Mouse (Mus musculus) erythroblast, embryonic 14.5 days (primary cell): ENCODE results near the gene Trim67. TPM values are rescaled to one million over a fixed set of nuclear protein-coding genes. Genes with fewer than 3 reads are reported as not detected.

Source experiments
- H3K27me3 ChIP-seq: 2 replicates; pipeline ENCODE4 v1.6.1; 2012; ENCODE audit warnings: inconsistent platforms; ENCODE audit not compliant: control insufficient read depth
- H3K36me3 ChIP-seq: 2 replicates; pipeline ENCODE4 v1.6.1; 2012; ENCODE audit warnings: mild to moderate bottlenecking, inconsistent platforms; ENCODE audit not compliant: control insufficient read depth
- H3K4me1 ChIP-seq: 2 replicates; pipeline ENCODE4 v1.6.1; 2012; ENCODE audit warnings: inconsistent platforms; ENCODE audit not compliant: control insufficient read depth
- H3K4me3 ChIP-seq: replicated peaks from 2 replicates; pipeline ENCODE3; 2012; ENCODE audit warnings: moderate library complexity, mild to moderate bottlenecking, inconsistent platforms
- H3K9me3 ChIP-seq: 2 replicates; pipeline ENCODE4 v1.6.1; 2012; ENCODE audit warnings: low read length, inconsistent platforms, mixed read lengths; ENCODE audit not compliant: control insufficient read depth
- GATA1 ChIP-seq: IDR thresholded peaks from 2 replicates; pipeline ENCODE4 v1.6.1; 2012; ENCODE audit warnings: low read length, inconsistent platforms, mixed read lengths
- TAL1 ChIP-seq: IDR thresholded peaks from 3 replicates; pipeline ENCODE4 v1.6.1; 2012; ENCODE audit warnings: low read length, inconsistent platforms, mixed read lengths
- polyA plus RNA-seq: library from polyadenylated mRNA; stranded (reverse); fragments of >175 nt; gene quantifications from 2 replicates; pipeline ENCODE4 v1.2.3, GENCODE M21; 2012

The Trim67 gene
- polyA plus RNA-seq, 1 experiment: not detected

DNA sequence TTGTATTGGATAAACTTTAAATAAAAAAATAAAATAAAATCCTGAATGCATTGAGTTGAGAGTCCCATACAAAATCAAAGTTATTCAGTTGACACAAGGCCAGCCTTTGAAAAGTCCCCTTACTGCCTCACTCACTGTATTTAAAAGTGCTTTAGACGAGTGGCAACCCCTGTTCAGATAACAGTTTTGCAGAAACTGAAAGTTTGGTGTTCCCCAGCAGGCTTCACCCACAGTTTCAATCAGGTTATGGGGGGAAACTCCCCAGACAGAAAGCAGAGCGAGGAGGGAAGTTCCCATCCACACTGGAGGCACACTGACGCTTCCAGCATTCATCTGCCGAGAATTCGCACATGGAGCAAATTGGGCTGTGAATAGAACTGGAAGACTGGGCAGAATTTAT is 36.3 kb upstream of the Trim67 start:
- no peak for TF ChIP-seq TAL1
- no peak for TF ChIP-seq GATA1
- Histone ChIP-seq H3K36me3 (no peaks in the 10 kb centered on the region), H3K27me3 (peaks cover 26% of the 10 kb centered on the region)

DNA sequence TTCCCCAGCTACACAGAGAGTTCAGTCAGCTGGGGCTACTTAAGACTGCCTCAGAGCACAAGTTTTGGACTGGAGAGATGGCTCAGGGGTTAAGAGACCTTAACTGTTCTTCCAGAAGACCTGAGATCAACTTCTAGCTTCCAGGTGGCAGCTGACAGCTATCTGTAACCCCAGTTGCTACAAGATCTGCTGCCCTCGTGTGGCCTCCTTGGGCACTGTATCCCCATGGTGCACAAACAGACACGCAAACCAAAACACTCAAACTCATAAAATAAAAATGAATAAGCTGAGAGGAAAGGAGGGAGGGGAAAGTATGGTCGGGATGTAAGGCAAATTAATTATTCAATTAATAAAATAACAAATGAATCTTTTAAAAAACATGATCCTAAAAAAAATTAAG is 34.3 kb upstream of the Trim67 start:
- no peak overlapping the region for H3K4me3 ChIP-seq
- H3K27me3 ChIP-seq: peaks cover 8% of the 10 kb centered on the region
- no peaks in the 10 kb centered on the region for H3K4me1 ChIP-seq
- H3K9me3 ChIP-seq: no peaks in the 10 kb centered on the region
- no peaks in the 10 kb centered on the region for H3K36me3 ChIP-seq
- no peak for TF ChIP-seq TAL1
- no peak for TF ChIP-seq GATA1

More for the DNA sequence above, 36.3 kb upstream of the Trim67 start:
- no peaks in the 10 kb centered on the region for H3K9me3 ChIP-seq
- H3K4me3 ChIP-seq: no peak overlapping the region
- peaks cover 8% of the 10 kb centered on the region for H3K4me1 ChIP-seq

DNA sequence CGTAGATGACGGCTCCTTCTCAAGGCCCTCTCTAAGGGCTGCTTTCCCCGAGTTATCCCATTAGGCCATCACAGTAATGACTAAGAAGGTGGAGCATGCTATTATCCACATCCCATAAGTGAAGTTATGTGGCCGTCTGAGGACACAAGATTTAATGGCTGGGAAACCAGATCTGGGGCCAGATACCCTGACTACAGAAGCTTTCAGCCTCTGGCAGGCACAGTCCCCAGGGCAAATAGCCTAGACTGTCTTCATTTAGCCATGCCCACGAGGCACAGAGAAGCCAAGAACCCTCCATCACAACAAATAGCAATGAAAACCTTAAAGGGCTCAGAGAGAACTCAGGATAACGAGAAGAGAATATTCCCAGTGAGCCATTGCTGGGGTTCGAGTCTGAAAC is 29.8 kb upstream of the Trim67 start:
- Histone ChIP-seq H3K27me3 (no peaks in the 10 kb centered on the region), H3K36me3 (no peaks in the 10 kb centered on the region), H3K4me1 (no peaks in the 10 kb centered on the region), H3K4me3 (no peak overlapping the region), H3K9me3 (no peaks in the 10 kb centered on the region)
- TF ChIP-seq TAL1 (no peak), GATA1 (no peak)

- no peaks in the 10 kb centered on the region for H3K36me3 ChIP-seq
- no peaks in the 10 kb centered on the region for H3K4me1 ChIP-seq
- H3K27me3 ChIP-seq: no peaks in the 10 kb centered on the region
- H3K4me3 ChIP-seq: no peak overlapping the region
- H3K9me3 ChIP-seq: no peaks in the 10 kb centered on the region; the same call in 1 of the 2 replicates
- TF ChIP-seq GATA1: no peak
- no peak for TF ChIP-seq TAL1
These were observed 20.5 kb upstream of the Trim67 start for GRCm38 (mm10) chr8:124772389-124772788.

DNA sequence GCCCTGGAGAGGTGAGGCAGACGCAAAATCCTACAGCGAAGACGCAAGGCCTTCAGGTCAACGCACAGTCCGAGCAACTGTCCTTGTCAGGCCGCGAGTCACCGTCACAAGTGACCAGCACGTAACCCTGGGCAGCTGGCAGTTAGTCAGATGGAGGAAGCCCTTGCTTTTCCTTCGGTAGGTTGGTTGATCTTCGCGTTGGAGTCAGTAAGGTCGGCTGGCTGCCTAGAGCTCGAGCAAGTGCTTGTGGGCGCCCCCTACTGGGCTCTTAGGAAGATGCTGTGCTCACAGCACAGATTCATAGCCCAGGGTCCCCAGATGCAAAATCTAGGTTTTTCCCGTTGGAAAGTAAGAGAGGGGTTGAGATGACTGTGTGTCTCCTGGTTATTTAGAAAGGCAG is 17.2 kb upstream of the Trim67 start:
- TF ChIP-seq TAL1: no peak
- TF ChIP-seq GATA1: no peak
- H3K9me3 ChIP-seq: no peaks in the 10 kb centered on the region
- no peaks in the 10 kb centered on the region for H3K4me1 ChIP-seq
- no peaks in the 10 kb centered on the region for H3K27me3 ChIP-seq
- H3K4me3 ChIP-seq: no peak overlapping the region
- no peaks in the 10 kb centered on the region for H3K36me3 ChIP-seq

DNA sequence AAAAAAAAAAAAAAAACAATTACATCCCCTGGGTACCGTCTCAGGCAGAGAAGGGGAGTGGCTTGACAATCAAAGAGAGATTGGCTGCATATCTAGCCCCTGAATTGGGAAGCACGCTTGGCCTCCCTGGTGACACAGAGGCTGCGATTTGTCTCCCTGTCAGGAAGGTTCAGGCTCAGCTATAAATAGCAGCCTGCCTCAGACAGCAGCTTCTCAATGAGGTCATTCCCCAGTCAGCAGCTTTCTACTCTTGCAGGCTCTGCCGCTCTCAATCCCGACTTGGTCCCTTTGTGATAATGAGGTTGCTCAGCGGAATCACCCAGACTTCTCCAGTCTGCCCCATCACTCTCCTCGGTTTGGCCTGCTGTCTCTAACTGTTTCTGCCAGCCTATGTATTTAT is 12.7 kb upstream of the Trim67 start:
- Histone ChIP-seq H3K4me3 (no peak overlapping the region), H3K27me3 (no peaks in the 10 kb centered on the region)
- TF ChIP-seq GATA1: no peak
- no peak for TF ChIP-seq TAL1

GRCm38 (mm10) chr8:124782431-124782830 is 10.5 kb upstream of the Trim67 start:
- TF ChIP-seq TAL1: no peak
- TF ChIP-seq GATA1: no peak
- H3K4me1 ChIP-seq: no peaks in the 10 kb centered on the region
- H3K4me3 ChIP-seq: no peak overlapping the region
- H3K36me3 ChIP-seq: no peaks in the 10 kb centered on the region
- H3K9me3 ChIP-seq: no peaks in the 10 kb centered on the region
- 0 out of 2 replicates have a peak, but pooled peaks cover 2% of the 10 kb centered on the region for H3K27me3 ChIP-seq

More for the DNA sequence above, 12.7 kb upstream of the Trim67 start:
- no peaks in the 10 kb centered on the region for H3K36me3 ChIP-seq
- no peaks in the 10 kb centered on the region for H3K4me1 ChIP-seq
- no peaks in the 10 kb centered on the region for H3K9me3 ChIP-seq

- no peaks in the 10 kb centered on the region for H3K9me3 ChIP-seq
- no peaks in the 10 kb centered on the region for H3K36me3 ChIP-seq
- H3K4me1 ChIP-seq: no peaks in the 10 kb centered on the region
- 0 out of 2 replicates have a peak, but pooled peaks cover 2% of the 10 kb centered on the region for H3K27me3 ChIP-seq
- TF ChIP-seq TAL1: no peak
- TF ChIP-seq GATA1: no peak
- no peak overlapping the region for H3K4me3 ChIP-seq
These were observed 9.7 kb upstream of the Trim67 start for GRCm38 (mm10) chr8:124783228-124783627.

GRCm38 (mm10) chr8:124784613-124785012 is 8.3 kb upstream of the Trim67 start:
- peaks cover 6% of the 10 kb centered on the region for H3K27me3 ChIP-seq

DNA sequence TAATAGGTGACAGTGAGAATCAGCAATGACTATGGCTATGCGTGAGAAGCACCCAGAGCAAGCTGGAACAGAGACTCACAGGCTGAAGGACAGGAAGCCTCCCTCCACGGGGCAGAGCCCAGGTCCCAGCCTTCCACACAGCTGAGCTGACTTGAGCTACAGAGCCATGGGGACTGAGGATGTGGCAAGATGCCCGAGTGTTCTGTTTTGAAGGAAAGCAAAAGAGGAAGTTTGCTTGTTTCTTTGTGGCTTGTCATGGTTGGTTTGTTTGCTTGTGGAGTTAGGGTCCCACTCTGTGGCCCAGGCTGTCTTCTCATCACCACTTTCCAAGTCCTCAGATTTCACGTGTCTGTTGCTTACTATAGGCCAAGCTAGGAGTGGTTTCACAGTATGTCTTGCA is 2.2 kb upstream of the Trim67 start:
- H3K4me3 ChIP-seq: no peak overlapping the region
- no peaks in the 10 kb centered on the region for H3K36me3 ChIP-seq
- H3K4me1 ChIP-seq: peaks cover 5% of the 10 kb centered on the region
- H3K27me3 ChIP-seq: peaks cover 63% of the 10 kb centered on the region
- peaks cover 3% of the 10 kb centered on the region; the same call in 1 of the 2 replicates for H3K9me3 ChIP-seq
- TF ChIP-seq GATA1 (no peak), TAL1 (no peak)

More at GRCm38 (mm10) chr8:124784613-124785012, 8.3 kb upstream of the Trim67 start:
- Histone ChIP-seq H3K9me3 (no peaks in the 10 kb centered on the region), H3K36me3 (no peaks in the 10 kb centered on the region), H3K4me3 (no peak overlapping the region), H3K4me1 (no peaks in the 10 kb centered on the region)
- no peak for TF ChIP-seq GATA1
- no peak for TF ChIP-seq TAL1
